Mouse (Mus musculus): ENCODE measurements around the gene Trim27. TPM values are rescaled to one million over a fixed set of nuclear protein-coding genes. Genes with fewer than 3 reads are reported as not detected.

Gene Trim27
- polyA plus RNA-seq, 1 experiment from 2014 or later = 101 TPM

- no peak overlapping the region for H3K27ac ChIP-seq
- no peak for ATAC-seq (replicated peaks; ENCODE audit: low FRiP score, low read depth)
- no peaks in the 10 kb centered on the region for H3K9me3 ChIP-seq (replicated peaks; ENCODE audit: low read length)
- WGBS = 55% methylated on average over 6 of the region's 6 CpGs
- no peaks in the 10 kb centered on the region for H3K27me3 ChIP-seq (ENCODE audit: insufficient read depth, low read length)
- DNase-seq (ENCODE audit: low spot score) = no peak
- H3K4me3 ChIP-seq (replicated peaks; ENCODE audit: low read depth, low read length) = no peak overlapping the region
- no peak for TF ChIP-seq CTCF (IDR thresholded peaks at IDR 0.05; ENCODE audit: low read depth)
- H3K4me1 ChIP-seq (replicated peaks; ENCODE audit: insufficient read depth, low read length) = no peaks in the 10 kb centered on the region
- no peaks in the 10 kb centered on the region for H3K36me3 ChIP-seq (ENCODE audit: insufficient read depth, low read length)
- no peak overlapping the region for H3K4me2 ChIP-seq (ENCODE audit: low read length)
- H3K9ac ChIP-seq (ENCODE audit: low read depth, low read length) = no peak overlapping the region
Measured at GRCm38 (mm10) chr13:21237161-21237560, 57.9 kb downstream of the Trim27 start.

- Histone ChIP-seq H3K4me3 (replicated peaks; ENCODE audit: low read depth, low read length) (no peak overlapping the region), H3K4me1 (replicated peaks; ENCODE audit: insufficient read depth, low read length) (peaks cover 6% of the 10 kb centered on the region; the same call in 1 of the 2 replicates), H3K4me2 (ENCODE audit: low read length) (no peak overlapping the region), H3K36me3 (ENCODE audit: insufficient read depth, low read length) (no peaks in the 10 kb centered on the region), H3K9me3 (replicated peaks; ENCODE audit: low read length) (no peaks in the 10 kb centered on the region), H3K27ac (no peak overlapping the region), H3K9ac (ENCODE audit: low read depth, low read length) (no peak overlapping the region), H3K27me3 (ENCODE audit: insufficient read depth, low read length) (no peaks in the 10 kb centered on the region)
- no peak for TF ChIP-seq CTCF (IDR thresholded peaks at IDR 0.05; ENCODE audit: low read depth)
- no peak for DNase-seq (ENCODE audit: low spot score)
- WGBS = 27% methylated on average over 7 of the region's 7 CpGs
- ATAC-seq (replicated peaks; ENCODE audit: low FRiP score, low read depth) = no peak
Measured at GRCm38 (mm10) chr13:21240788-21241187, 61.5 kb downstream of the Trim27 start.

- ATAC-seq (replicated peaks; ENCODE audit: low FRiP score, low read depth) (no peak), DNase-seq (ENCODE audit: low spot score) (no peak)
- no peaks in the 10 kb centered on the region for H3K36me3 ChIP-seq (ENCODE audit: insufficient read depth, low read length)
- H3K27ac ChIP-seq = no peak overlapping the region
- no peak for TF ChIP-seq CTCF (IDR thresholded peaks at IDR 0.05; ENCODE audit: low read depth)
- no peaks in the 10 kb centered on the region for H3K9me3 ChIP-seq (replicated peaks; ENCODE audit: low read length)
- peak overlapping the region; percentile 27 for H3K4me3 ChIP-seq (replicated peaks; ENCODE audit: low read depth, low read length)
- H3K4me1 ChIP-seq (replicated peaks; ENCODE audit: insufficient read depth, low read length) = peaks cover 6% of the 10 kb centered on the region; the same call in 1 of the 2 replicates
- WGBS = 12% methylated on average over 16 of the region's 16 CpGs
- H3K4me2 ChIP-seq (ENCODE audit: low read length) = peak overlapping the region; percentile 43
- no peaks in the 10 kb centered on the region for H3K27me3 ChIP-seq (ENCODE audit: insufficient read depth, low read length)
- no peak overlapping the region for H3K9ac ChIP-seq (ENCODE audit: low read depth, low read length)
Measured at GRCm38 (mm10) chr13:21242408-21243125, 63.3 kb downstream of the Trim27 start.

- ATAC-seq (replicated peaks; ENCODE audit: low FRiP score, low read depth) (no peak), DNase-seq (ENCODE audit: low spot score) (no peak)
- WGBS = 21% methylated on average over 13 of the region's 13 CpGs
- no peak overlapping the region for H3K27ac ChIP-seq
- H3K4me3 ChIP-seq (replicated peaks; ENCODE audit: low read depth, low read length) = peak overlapping the region; percentile 27
- no peaks in the 10 kb centered on the region for H3K9me3 ChIP-seq (replicated peaks; ENCODE audit: low read length)
- no peak for TF ChIP-seq CTCF (IDR thresholded peaks at IDR 0.05; ENCODE audit: low read depth)
- H3K4me1 ChIP-seq (replicated peaks; ENCODE audit: insufficient read depth, low read length) = peaks cover 6% of the 10 kb centered on the region; the same call in 1 of the 2 replicates
- H3K4me2 ChIP-seq (ENCODE audit: low read length) = peak overlapping the region; percentile 43
- H3K9ac ChIP-seq (ENCODE audit: low read depth, low read length) = no peak overlapping the region
- no peaks in the 10 kb centered on the region for H3K27me3 ChIP-seq (ENCODE audit: insufficient read depth, low read length)
- no peaks in the 10 kb centered on the region for H3K36me3 ChIP-seq (ENCODE audit: insufficient read depth, low read length)
Measured at GRCm38 (mm10) chr13:21243196-21243595, 64.0 kb downstream of the Trim27 start.

GRCm38 (mm10) chr13:21244089-21244488, 64.8 kb downstream of the Trim27 start:
- H3K27ac ChIP-seq = no peak overlapping the region
- TF ChIP-seq CTCF (IDR thresholded peaks at IDR 0.05; ENCODE audit: low read depth) = no peak

More at GRCm38 (mm10) chr13:21244089-21244488, 64.8 kb downstream of the Trim27 start:
- H3K9ac ChIP-seq (ENCODE audit: low read depth, low read length) = no peak overlapping the region
- ATAC-seq (replicated peaks; ENCODE audit: low FRiP score, low read depth) (no peak), DNase-seq (ENCODE audit: low spot score) (no peak)
- H3K4me2 ChIP-seq (ENCODE audit: low read length) = no peak overlapping the region
- no peaks in the 10 kb centered on the region for H3K36me3 ChIP-seq (ENCODE audit: insufficient read depth, low read length)
- H3K27me3 ChIP-seq (ENCODE audit: insufficient read depth, low read length) = no peaks in the 10 kb centered on the region
- 80% methylated on average over 5 of the region's 5 CpGs for WGBS
- H3K4me1 ChIP-seq (replicated peaks; ENCODE audit: insufficient read depth, low read length) = peaks cover 6% of the 10 kb centered on the region; the same call in 1 of the 2 replicates
- no peak overlapping the region for H3K4me3 ChIP-seq (replicated peaks; ENCODE audit: low read depth, low read length)
- no peaks in the 10 kb centered on the region for H3K9me3 ChIP-seq (replicated peaks; ENCODE audit: low read length)

Other genes starting within 250 kb of the Trim27 start
- gene Olfr1370, start 104.5 kb upstream of the Trim27 start, polyA plus RNA-seq (2015; fragmentation: Nextera tagmentation; extraction: Ambion mirVana) = not detected in 2 replicates
- 0.04 TPM in 1 of 2 replicates, not detected in the other for gene Olfr1369-ps1, start 68.0 kb upstream of the Trim27 start, polyA plus RNA-seq (2015; fragmentation: Nextera tagmentation; extraction: Ambion mirVana)
- gene Olfr263, start 49.8 kb upstream of the Trim27 start, polyA plus RNA-seq (2015; fragmentation: Nextera tagmentation; extraction: Ambion mirVana) = not detected in 2 replicates
- not detected in 2 replicates for gene Olfr1368, start 33.6 kb upstream of the Trim27 start, polyA plus RNA-seq (2015; fragmentation: Nextera tagmentation; extraction: Ambion mirVana)
- not detected in 2 replicates for gene Gpx5, start 113.3 kb downstream of the Trim27 start, polyA plus RNA-seq (2015; fragmentation: Nextera tagmentation; extraction: Ambion mirVana)
- 57.5 and 67.8 TPM in 2 replicates for gene Gpx6, start 132.7 kb downstream of the Trim27 start, polyA plus RNA-seq (2015; fragmentation: Nextera tagmentation; extraction: Ambion mirVana)
- not detected in 2 replicates for gene Olfr1367, start 167.5 kb downstream of the Trim27 start, polyA plus RNA-seq (2015; fragmentation: Nextera tagmentation; extraction: Ambion mirVana)
- 9.7 and 10.0 TPM in 2 replicates for gene Zscan12, start 183.4 kb downstream of the Trim27 start, polyA plus RNA-seq (2015; fragmentation: Nextera tagmentation; extraction: Ambion mirVana)
- 64.7 and 65.4 TPM in 2 replicates for gene Zkscan3, start 223.3 kb downstream of the Trim27 start, polyA plus RNA-seq (2015; fragmentation: Nextera tagmentation; extraction: Ambion mirVana)